Mouse (Mus musculus) midbrain, embryonic 13.5 days (tissue): Measurements from ENCODE around the gene Rfx8. TPM values are rescaled to one million over a fixed set of nuclear protein-coding genes. Genes with fewer than 3 reads are reported as not detected.

Experiments used
- ATAC-seq: fragments of 200-750 bp; cut with Nextera tagmentation; 2 replicates; pipeline ENCODE4 v1.8.0; 2017; ENCODE audit warnings: mild to moderate bottlenecking, moderate TSS enrichment, moderate library complexity
- H3K27ac ChIP-seq: fragments of 300-500 bp; sonication (generic); 2 replicates; pipeline ENCODE4 v1.5.1; 2015; ENCODE audit warnings: inconsistent platforms, mild to moderate bottlenecking, moderate library complexity
- H3K27me3 ChIP-seq: fragments of 300-500 bp; sonication (generic); 2 replicates; pipeline ENCODE4 v1.6.1; 2015; ENCODE audit warnings: mild to moderate bottlenecking, inconsistent platforms
- H3K36me3 ChIP-seq: fragments of 300-500 bp; sonication (generic); 2 replicates; pipeline ENCODE4 v1.6.1; 2015; ENCODE audit warnings: mild to moderate bottlenecking, inconsistent platforms
- H3K4me1 ChIP-seq: fragments of 300-500 bp; sonication (generic); replicated peaks from 2 replicates; pipeline ENCODE4 v1.6.1; 2015; ENCODE audit warnings: inconsistent platforms
- H3K4me2 ChIP-seq: fragments of 300-500 bp; sonication (generic); replicated peaks from 2 replicates; pipeline ENCODE4 v1.6.1; 2015; ENCODE audit warnings: moderate library complexity, mild to moderate bottlenecking, inconsistent platforms
- H3K4me3 ChIP-seq: fragments of 300-500 bp; sonication (generic); replicated peaks from 2 replicates; pipeline ENCODE4 v1.5.1; 2015; ENCODE audit warnings: mild to moderate bottlenecking, inconsistent platforms
- H3K9ac ChIP-seq: fragments of 300-500 bp; sonication (generic); replicated peaks from 2 replicates; pipeline ENCODE4 v1.6.1; 2015; ENCODE audit warnings: mild to moderate bottlenecking, inconsistent platforms
- H3K9me3 ChIP-seq: fragments of 300-500 bp; sonication (generic); 2 replicates; pipeline ENCODE4 v1.6.1; 2016; ENCODE audit warnings: mild to moderate bottlenecking, inconsistent platforms
- WGBS: fragments of 180-500 bp; shearing (Covaris S2); methylation state at CpG from one replicate; pipeline ENCODE4 v1.1.7; 2015; 5-methylcytosine and 5-hydroxymethylcytosine counted together
- polyA plus RNA-seq: library from polyadenylated mRNA; unstranded; fragments of >200 nt; fragmentation: Nextera tagmentation; extraction: Ambion mirVana; gene quantifications from 2 replicates; pipeline ENCODE4 v1.2.1, GENCODE M21; 2015

Rfx8 gene
- polyA plus RNA-seq, 1 experiment from 2014 or later = 0.28 TPM

GRCm38 (mm10) chr1:39754224-39754957, 33.6 kb upstream of the Rfx8 start:
- H3K9ac ChIP-seq = no peak overlapping the region
- H3K4me1 ChIP-seq = peaks cover 8% of the 10 kb centered on the region
- ATAC-seq = no peak
- H3K9me3 ChIP-seq = no peaks in the 10 kb centered on the region
- WGBS = 87% methylated on average over 13 of the region's 13 CpGs
- no peak overlapping the region for H3K4me3 ChIP-seq
- H3K27ac ChIP-seq = no peak overlapping the region
- no peaks in the 10 kb centered on the region for H3K27me3 ChIP-seq
- H3K4me2 ChIP-seq = no peak overlapping the region
- no peaks in the 10 kb centered on the region for H3K36me3 ChIP-seq

DNA sequence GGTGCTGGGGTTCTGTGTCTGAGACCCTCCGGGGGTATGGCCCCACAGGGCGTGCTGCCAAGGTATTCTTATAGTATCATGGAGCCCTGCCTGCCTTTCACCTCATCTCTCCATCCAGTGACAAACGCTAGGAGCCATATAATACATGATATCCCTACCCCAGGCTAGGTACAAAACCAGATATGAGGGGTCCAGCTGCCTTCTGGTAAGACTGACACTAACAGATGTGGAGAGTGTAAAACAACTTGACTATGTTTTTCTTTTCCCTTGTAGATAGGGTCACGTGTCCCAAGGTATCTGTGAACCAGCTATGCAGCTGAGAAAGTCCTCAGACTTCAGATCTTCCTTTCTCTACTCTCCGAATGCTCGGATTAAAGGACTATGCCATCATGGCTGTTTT, 30.7 kb upstream of the Rfx8 start:
- Histone ChIP-seq H3K9me3 (no peaks in the 10 kb centered on the region), H3K4me2 (no peak overlapping the region), H3K4me3 (no peak overlapping the region), H3K4me1 (peaks cover 10% of the 10 kb centered on the region), H3K27ac (no peak overlapping the region), H3K9ac (no peak overlapping the region), H3K27me3 (no peaks in the 10 kb centered on the region), H3K36me3 (no peaks in the 10 kb centered on the region)
- ATAC-seq = no peak
- WGBS = 91% methylated on average over 6 of the region's 6 CpGs

DNA sequence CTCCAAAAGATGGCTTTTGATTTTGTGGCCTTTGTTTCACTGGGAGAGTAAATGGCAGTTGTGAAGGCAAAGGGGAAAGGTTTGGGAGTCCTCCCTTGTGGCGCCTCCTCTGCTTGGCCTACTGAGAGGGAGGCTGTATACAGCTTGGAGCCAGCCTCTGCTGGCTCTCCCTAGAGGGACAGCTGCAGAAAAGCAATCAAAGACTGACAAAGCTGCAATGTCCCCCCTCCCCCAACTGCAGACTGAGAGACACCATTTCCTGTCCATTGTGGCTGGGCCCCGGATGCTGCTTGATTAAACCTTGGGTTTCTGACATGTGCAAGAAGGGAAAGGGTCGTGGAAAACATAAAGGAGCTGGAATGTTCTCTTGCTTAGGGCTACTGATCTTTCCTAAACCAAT, 28.9 kb upstream of the Rfx8 start:
- H3K27ac ChIP-seq = peak overlapping the region; percentile 11; the same call in 1 of the 2 replicates
- 14% methylated on average over 3 of the region's 3 CpGs for WGBS
- no peaks in the 10 kb centered on the region for H3K27me3 ChIP-seq
- H3K4me3 ChIP-seq = no peak overlapping the region
- no peak overlapping the region for H3K4me2 ChIP-seq
- H3K4me1 ChIP-seq = peaks cover 13% of the 10 kb centered on the region
- H3K36me3 ChIP-seq = no peaks in the 10 kb centered on the region
- no peaks in the 10 kb centered on the region for H3K9me3 ChIP-seq
- ATAC-seq = 0 out of 2 replicates have a peak, but pooled peaks have one; percentile 34
- no peak overlapping the region for H3K9ac ChIP-seq

DNA sequence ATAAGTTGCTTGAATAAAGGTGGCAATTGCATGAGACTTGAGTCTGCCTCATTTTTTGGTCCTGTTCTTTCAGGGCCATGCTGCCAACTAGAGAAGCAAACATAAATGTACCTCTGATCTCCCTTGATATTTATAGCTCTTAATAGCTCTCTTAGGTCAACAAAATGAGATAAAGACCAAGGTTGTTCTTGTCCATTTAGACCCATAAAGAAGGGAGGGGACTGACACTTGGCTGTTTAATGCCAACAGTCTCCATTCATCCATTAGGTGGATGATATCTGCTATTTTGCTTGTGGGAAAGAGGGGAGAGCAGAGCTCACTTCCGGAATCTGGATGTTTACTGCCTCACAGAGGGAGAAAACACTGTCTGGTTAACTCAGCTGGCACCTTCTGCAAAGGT, 28.4 kb upstream of the Rfx8 start:
- WGBS = 68% methylated on average over 1 of the region's 1 CpGs
- no peak for ATAC-seq
- no peak overlapping the region for H3K9ac ChIP-seq
- H3K36me3 ChIP-seq = no peaks in the 10 kb centered on the region
- no peaks in the 10 kb centered on the region for H3K27me3 ChIP-seq
- H3K4me2 ChIP-seq = no peak overlapping the region
- H3K27ac ChIP-seq = no peak overlapping the region
- H3K9me3 ChIP-seq = no peaks in the 10 kb centered on the region
- H3K4me3 ChIP-seq = no peak overlapping the region
- peaks cover 13% of the 10 kb centered on the region for H3K4me1 ChIP-seq

DNA sequence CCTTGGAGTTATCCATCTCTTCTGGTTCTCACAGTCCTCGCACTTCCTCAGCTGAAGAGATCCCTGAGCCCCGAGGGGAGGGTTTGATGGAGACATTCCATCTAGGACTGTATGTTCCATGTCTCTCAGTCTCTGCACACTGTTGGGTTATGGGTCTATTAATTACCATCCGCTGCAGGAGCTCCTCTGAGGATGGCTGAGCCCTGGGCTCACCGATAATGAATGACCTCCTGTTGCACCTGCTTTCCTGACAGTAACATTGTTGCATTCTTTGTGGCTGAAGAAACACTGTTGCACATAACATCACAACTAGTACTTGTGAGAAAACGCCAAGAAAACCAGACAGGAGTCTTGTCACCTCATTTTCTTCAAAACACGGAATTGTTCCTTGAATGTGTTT, 27.9 kb upstream of the Rfx8 start:
- 88% methylated on average over 6 of the region's 6 CpGs for WGBS
- no peak for ATAC-seq
- Histone ChIP-seq H3K27ac (no peak overlapping the region), H3K27me3 (no peaks in the 10 kb centered on the region), H3K9me3 (no peaks in the 10 kb centered on the region), H3K4me2 (no peak overlapping the region), H3K36me3 (no peaks in the 10 kb centered on the region), H3K4me1 (peaks cover 13% of the 10 kb centered on the region), H3K9ac (no peak overlapping the region), H3K4me3 (no peak overlapping the region)

DNA sequence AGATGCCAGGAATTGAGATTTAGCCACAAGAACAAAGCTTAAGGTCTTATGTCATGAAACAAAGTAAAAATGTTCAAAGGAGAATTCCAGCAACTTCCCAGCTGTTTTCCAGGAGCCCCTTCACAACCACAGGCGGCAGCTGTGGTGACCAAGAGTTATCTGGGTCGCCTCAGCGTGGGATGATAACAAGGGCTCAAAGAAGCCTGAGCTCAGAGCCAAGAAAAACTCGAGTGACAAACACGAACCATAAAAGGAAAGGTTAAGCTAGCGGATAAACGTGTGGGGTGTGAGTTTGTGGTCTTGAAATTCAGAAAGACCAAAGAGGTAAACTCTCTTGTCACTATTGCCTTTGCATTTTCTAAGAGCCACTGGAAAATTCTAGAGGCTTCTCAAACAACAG, 25.7 kb upstream of the Rfx8 start:
- ATAC-seq = no peak
- Histone ChIP-seq H3K9me3 (no peaks in the 10 kb centered on the region), H3K9ac (no peak overlapping the region), H3K4me2 (no peak overlapping the region), H3K27ac (no peak overlapping the region), H3K36me3 (no peaks in the 10 kb centered on the region), H3K4me1 (peaks cover 13% of the 10 kb centered on the region), H3K4me3 (no peak overlapping the region), H3K27me3 (no peaks in the 10 kb centered on the region)
- WGBS = 34% methylated on average over 7 of the region's 7 CpGs

GRCm38 (mm10) chr1:39740948-39741347, 20.2 kb upstream of the Rfx8 start:
- H3K4me1 ChIP-seq = peaks cover 11% of the 10 kb centered on the region; the same call in 1 of the 2 replicates
- no peaks in the 10 kb centered on the region for H3K9me3 ChIP-seq
- ATAC-seq = no peak
- no peaks in the 10 kb centered on the region for H3K36me3 ChIP-seq
- no peak overlapping the region for H3K9ac ChIP-seq
- H3K27ac ChIP-seq = no peak overlapping the region
- no peak overlapping the region for H3K4me2 ChIP-seq
- no peaks in the 10 kb centered on the region for H3K27me3 ChIP-seq
- WGBS = 38% methylated on average over 7 of the region's 7 CpGs
- no peak overlapping the region for H3K4me3 ChIP-seq

DNA sequence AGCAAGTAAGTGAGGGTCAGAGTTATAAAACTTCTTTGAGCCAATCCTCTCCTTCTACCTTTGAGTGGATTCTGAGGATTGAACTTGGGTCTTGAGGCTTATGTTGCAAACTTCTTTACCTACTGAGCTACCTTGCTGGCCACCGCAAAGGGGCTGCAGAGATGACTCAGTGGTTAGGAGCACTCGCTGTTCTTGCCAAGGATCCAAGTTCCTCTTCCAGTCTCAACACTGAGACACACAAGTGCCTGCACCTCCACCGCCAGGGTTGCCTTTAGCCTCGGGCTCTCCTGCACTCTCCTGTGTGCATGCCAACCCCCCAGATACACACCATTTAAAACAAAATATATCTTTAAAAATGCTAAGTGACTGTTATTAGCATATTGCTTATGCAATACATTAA, 19.2 kb upstream of the Rfx8 start:
- no peaks in the 10 kb centered on the region for H3K27me3 ChIP-seq
- H3K9me3 ChIP-seq = no peaks in the 10 kb centered on the region
- ATAC-seq = no peak
- H3K27ac ChIP-seq = no peak overlapping the region
- H3K4me1 ChIP-seq = peaks cover 15% of the 10 kb centered on the region; the same call in 1 of the 2 replicates
- no peak overlapping the region for H3K4me2 ChIP-seq
- no peak overlapping the region for H3K9ac ChIP-seq
- no peak overlapping the region for H3K4me3 ChIP-seq
- H3K36me3 ChIP-seq = no peaks in the 10 kb centered on the region
- WGBS = 68% methylated on average over 4 of the region's 4 CpGs

- 32% methylated on average over 8 of the region's 8 CpGs for WGBS
- H3K4me3 ChIP-seq = no peak overlapping the region
- no peaks in the 10 kb centered on the region for H3K9me3 ChIP-seq
- no peaks in the 10 kb centered on the region for H3K36me3 ChIP-seq
- H3K27ac ChIP-seq = 0 out of 2 replicates have a peak overlapping the region, but pooled peaks have one; percentile 16
- H3K9ac ChIP-seq = no peak overlapping the region
- no peak overlapping the region for H3K4me2 ChIP-seq
- peaks cover 25% of the 10 kb centered on the region for H3K4me1 ChIP-seq
- no peaks in the 10 kb centered on the region for H3K27me3 ChIP-seq
- ATAC-seq = no peak
Observed at GRCm38 (mm10) chr1:39735927-39736604, 15.3 kb upstream of the Rfx8 start.

- ATAC-seq = no peak
- 77% methylated on average over 2 of the region's 2 CpGs for WGBS
- Histone ChIP-seq H3K4me1 (peaks cover 26% of the 10 kb centered on the region), H3K27ac (no peak overlapping the region), H3K4me3 (no peak overlapping the region), H3K9ac (no peak overlapping the region), H3K27me3 (no peaks in the 10 kb centered on the region), H3K36me3 (no peaks in the 10 kb centered on the region), H3K4me2 (no peak overlapping the region), H3K9me3 (no peaks in the 10 kb centered on the region)
Observed at GRCm38 (mm10) chr1:39735493-39735892, 14.7 kb upstream of the Rfx8 start.

- H3K9ac ChIP-seq = no peak overlapping the region
- H3K36me3 ChIP-seq = no peaks in the 10 kb centered on the region
- H3K9me3 ChIP-seq = no peaks in the 10 kb centered on the region
- H3K4me3 ChIP-seq = no peak overlapping the region
- no peak overlapping the region for H3K4me2 ChIP-seq
- no peak overlapping the region for H3K27ac ChIP-seq
- no peak for ATAC-seq
- no peaks in the 10 kb centered on the region for H3K27me3 ChIP-seq
- peaks cover 27% of the 10 kb centered on the region for H3K4me1 ChIP-seq
- 92% methylated on average over 6 of the region's 6 CpGs for WGBS
Observed at GRCm38 (mm10) chr1:39734881-39735280, 14.1 kb upstream of the Rfx8 start.

DNA sequence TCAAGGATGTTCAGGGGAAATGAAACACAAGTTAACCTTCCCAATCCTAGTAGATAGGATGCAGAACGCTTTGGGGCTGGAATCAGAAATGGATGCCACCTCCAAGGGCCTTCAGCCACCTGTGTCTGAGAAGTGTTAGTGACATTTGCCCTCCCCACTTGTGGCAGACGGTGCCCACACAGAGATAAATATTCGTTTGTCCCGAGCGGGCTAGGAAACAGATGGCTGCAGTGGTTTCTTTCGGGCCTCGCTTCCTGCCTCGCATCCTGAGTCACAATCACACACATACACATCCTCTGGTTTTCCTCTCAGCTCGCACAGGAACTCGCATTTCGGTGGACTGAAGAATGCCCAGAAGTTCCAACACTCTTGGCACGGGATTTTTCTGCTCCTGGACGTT, 13.5 kb upstream of the Rfx8 start:
- Histone ChIP-seq H3K4me1 (peaks cover 27% of the 10 kb centered on the region), H3K9me3 (no peaks in the 10 kb centered on the region), H3K27ac (no peak overlapping the region), H3K36me3 (no peaks in the 10 kb centered on the region), H3K4me2 (no peak overlapping the region), H3K4me3 (no peak overlapping the region), H3K9ac (no peak overlapping the region), H3K27me3 (no peaks in the 10 kb centered on the region)
- no peak for ATAC-seq
- 91% methylated on average over 13 of the region's 13 CpGs for WGBS
